10 mouse cellular contexts compared by ENCODE assay signal in genomic region chr13:75718376-75718775, GRCm38 (mm10).
"Had no signal": no experiment of that assay in that cellular context is flagged by ENCODE, and none has a peak within 500 bp of the region (broad histone marks: within the 10 kb centered on the region; RNA-seq: fewer than 3 reads in every experiment).

No protein-coding gene starts in this region.

- H3K27me3 ChIP-seq: kidney, embryonic 15.5 days; midbrain, embryonic 12.5 days; neural tube, embryonic 13.5 days had no signal

- H3K9me3 ChIP-seq: kidney, embryonic 15.5 days; midbrain, embryonic 12.5 days; neural tube, embryonic 13.5 days had no signal

- H3K27ac ChIP-seq: kidney, embryonic 15.5 days; midbrain, embryonic 12.5 days; neural tube, embryonic 13.5 days had no signal

- H3K4me3 ChIP-seq: kidney, embryonic 15.5 days; midbrain, embryonic 12.5 days; neural tube, embryonic 13.5 days had no signal

- H3K9ac ChIP-seq: kidney, embryonic 15.5 days; midbrain, embryonic 12.5 days; neural tube, embryonic 13.5 days had no signal

- H3K4me2 ChIP-seq: kidney, embryonic 15.5 days; midbrain, embryonic 12.5 days; neural tube, embryonic 13.5 days had no signal

- ATAC-seq: midbrain, embryonic 16.5 days had no signal

- H3K4me1 ChIP-seq: kidney, embryonic 15.5 days; midbrain, embryonic 12.5 days; neural tube, embryonic 13.5 days had no signal

- DNase-seq: kidney, adult 2 months; kidney, postnatal 14 days; left cerebral cortex, postnatal 4 days; lung, adult 18-20 months; retina, postnatal 1 day; thymus, postnatal 4 days had no signal

- H3K36me3 ChIP-seq: kidney, embryonic 15.5 days; midbrain, embryonic 12.5 days; neural tube, embryonic 13.5 days had no signal
